Mouse (Mus musculus) heart, embryonic 11.5 days (tissue): Measurements from ENCODE around the gene Cspg4. TPM values are rescaled to one million over a fixed set of nuclear protein-coding genes. Genes with fewer than 3 reads are reported as not detected.
"Not testable (repeated sequence)": the region's sequence is repeated elsewhere in the genome, so short reads cannot be mapped to it uniquely, and the experiment has no call there.

Experiments
- ATAC-seq: fragments of 200-750 bp; cut with Nextera tagmentation; replicated peaks from 2 replicates; pipeline ENCODE4 v1.8.0; 2017; ENCODE audit warnings: moderate library complexity; ENCODE audit not compliant: insufficient number of reproducible peaks, low FRiP score, low TSS enrichment
- H3K27ac ChIP-seq: fragments of 300-500 bp; sonication (generic); 2 replicates; pipeline ENCODE4 v1.5.1; 2014; ENCODE audit warnings: mild to moderate bottlenecking, low read depth, low read length
- H3K27me3 ChIP-seq: fragments of 300-500 bp; sonication (generic); 2 replicates; pipeline ENCODE4 v1.6.1; 2014; ENCODE audit warnings: mild to moderate bottlenecking, low read length, mixed read lengths; ENCODE audit not compliant: control insufficient read depth, insufficient read depth
- H3K36me3 ChIP-seq: fragments of 300-500 bp; sonication (generic); 2 replicates; pipeline ENCODE4 v1.6.1; 2014; ENCODE audit warnings: mild to moderate bottlenecking, low read length, moderate library complexity, mixed read lengths; ENCODE audit not compliant: control insufficient read depth, insufficient read depth
- H3K4me1 ChIP-seq: fragments of 300-500 bp; sonication (generic); 2 replicates; pipeline ENCODE4 v1.6.1; 2014; ENCODE audit warnings: low read length; ENCODE audit not compliant: control insufficient read depth, insufficient read depth
- H3K4me2 ChIP-seq: fragments of 300-500 bp; sonication (generic); 2 replicates; pipeline ENCODE4 v1.6.1; 2014; ENCODE audit warnings: mild to moderate bottlenecking, moderate library complexity
- H3K4me3 ChIP-seq: fragments of 300-500 bp; sonication (generic); 2 replicates; pipeline ENCODE4 v1.5.1; 2014; ENCODE audit warnings: low read depth, low read length
- H3K9ac ChIP-seq: fragments of 300-500 bp; sonication (generic); 2 replicates; pipeline ENCODE4 v1.6.1; 2014; ENCODE audit warnings: mild to moderate bottlenecking, low read depth, low read length, moderate library complexity
- H3K9me3 ChIP-seq: fragments of 300-500 bp; sonication (generic); replicated peaks from 2 replicates; pipeline ENCODE4 v1.6.1; 2016; ENCODE audit warnings: low read length; ENCODE audit not compliant: control insufficient read depth
- WGBS: fragments of 180-500 bp; shearing (Covaris S2); extraction: QIAGEN DNeasy Blood & Tissue Kit; methylation state at CpG from one replicate; pipeline ENCODE4 v1.1.7; 2014; ENCODE audit not compliant: insufficient replicate concordance; 5-methylcytosine and 5-hydroxymethylcytosine counted together
- polyA plus RNA-seq: library from polyadenylated mRNA; unstranded; fragments of >200 nt; fragmentation: Nextera tagmentation; extraction: Ambion mirVana; gene quantifications from 2 replicates; pipeline ENCODE4 v1.2.1, GENCODE M21; 2014

Cspg4 gene
- polyA plus RNA-seq, 1 experiment from 2014 or later, result 18.6 TPM

- ATAC-seq, result no peak
- no peak overlapping the region for H3K9ac ChIP-seq
- no peaks in the 10 kb centered on the region for H3K27me3 ChIP-seq
- H3K9me3 ChIP-seq, result no peaks in the 10 kb centered on the region
- H3K4me2 ChIP-seq, result no peak overlapping the region
- H3K27ac ChIP-seq, result no peak overlapping the region
- 0 out of 2 replicates have a peak, but pooled peaks cover 4% of the 10 kb centered on the region for H3K36me3 ChIP-seq
- no peak overlapping the region for H3K4me3 ChIP-seq
- peaks cover 2% of the 10 kb centered on the region; the same call in 1 of the 2 replicates for H3K4me1 ChIP-seq
These were observed 35.2 kb downstream of the Cspg4 start for GRCm38 (mm10) chr9:56900060-56900459.

DNA sequence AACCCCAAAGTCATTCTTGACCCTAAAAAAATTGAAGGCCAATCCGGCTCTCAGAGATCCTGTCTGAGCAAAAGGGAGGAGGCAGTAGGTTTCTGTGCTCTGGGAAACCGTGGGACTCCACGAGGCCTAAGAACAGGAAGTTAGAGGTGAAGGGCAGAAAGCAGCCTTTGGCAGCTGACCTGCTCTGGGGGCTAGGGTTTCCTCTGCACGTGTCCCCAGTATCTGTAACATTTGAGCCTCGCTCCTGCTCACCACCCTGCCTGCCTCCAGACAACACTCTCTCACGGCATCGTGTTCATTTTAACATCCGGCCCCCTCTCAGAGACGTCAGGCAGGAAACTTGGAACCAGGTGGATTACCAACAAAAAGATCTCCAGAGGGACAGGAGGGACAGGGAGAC lies 35.7 kb downstream of the Cspg4 start:
- no peak for ATAC-seq
- Histone ChIP-seq H3K4me2 (no peak overlapping the region), H3K4me1 (peaks cover 2% of the 10 kb centered on the region; the same call in 1 of the 2 replicates), H3K27ac (no peak overlapping the region), H3K4me3 (no peak overlapping the region), H3K9me3 (no peaks in the 10 kb centered on the region), H3K27me3 (no peaks in the 10 kb centered on the region), H3K36me3 (0 out of 2 replicates have a peak, but pooled peaks cover 4% of the 10 kb centered on the region), H3K9ac (no peak overlapping the region)
- WGBS, result 39% methylated on average over 9 of the region's 9 CpGs

DNA sequence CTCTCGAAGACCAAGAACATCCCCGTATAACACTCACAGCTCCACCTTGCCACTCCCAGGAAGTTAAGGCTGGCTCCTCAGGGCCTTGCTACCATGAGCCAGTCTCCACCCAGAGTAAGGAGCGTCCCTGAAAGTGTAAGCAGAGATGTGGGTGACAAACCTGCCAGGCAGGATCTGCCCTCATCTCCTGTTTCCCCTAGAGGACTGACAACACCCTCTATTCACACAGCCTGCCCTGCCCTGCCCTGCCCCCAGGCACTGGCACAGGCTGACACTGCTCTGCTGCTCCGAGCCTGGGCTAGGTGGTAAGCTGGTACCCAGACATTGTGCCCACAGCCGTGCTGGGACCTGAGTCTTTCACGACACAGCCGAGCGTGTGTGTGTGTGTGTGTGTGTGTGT lies 36.4 kb downstream of the Cspg4 start:
- no peaks in the 10 kb centered on the region for H3K27me3 ChIP-seq
- no peak overlapping the region for H3K4me3 ChIP-seq
- H3K4me1 ChIP-seq, result peaks cover 2% of the 10 kb centered on the region; the same call in 1 of the 2 replicates
- no peak overlapping the region for H3K4me2 ChIP-seq
- ATAC-seq, result 0 out of 2 replicates have a peak, but pooled peaks have one; percentile 28
- WGBS, result 58% methylated on average over 8 of the region's 8 CpGs
- H3K36me3 ChIP-seq, result 0 out of 2 replicates have a peak, but pooled peaks cover 4% of the 10 kb centered on the region
- H3K9ac ChIP-seq, result no peak overlapping the region
- H3K9me3 ChIP-seq, result no peaks in the 10 kb centered on the region
- no peak overlapping the region for H3K27ac ChIP-seq

GRCm38 (mm10) chr9:56903662-56904061 lies 38.8 kb downstream of the Cspg4 start:
- no peak overlapping the region for H3K4me3 ChIP-seq
- 73% methylated on average over 3 of the region's 3 CpGs for WGBS
- peaks cover 2% of the 10 kb centered on the region; the same call in 1 of the 2 replicates for H3K4me1 ChIP-seq
- H3K9me3 ChIP-seq, result no peaks in the 10 kb centered on the region
- H3K27ac ChIP-seq, result no peak overlapping the region
- no peaks in the 10 kb centered on the region for H3K27me3 ChIP-seq
- no peak overlapping the region for H3K9ac ChIP-seq
- no peak for ATAC-seq
- H3K4me2 ChIP-seq, result no peak overlapping the region
- H3K36me3 ChIP-seq, result no peaks in the 10 kb centered on the region

DNA sequence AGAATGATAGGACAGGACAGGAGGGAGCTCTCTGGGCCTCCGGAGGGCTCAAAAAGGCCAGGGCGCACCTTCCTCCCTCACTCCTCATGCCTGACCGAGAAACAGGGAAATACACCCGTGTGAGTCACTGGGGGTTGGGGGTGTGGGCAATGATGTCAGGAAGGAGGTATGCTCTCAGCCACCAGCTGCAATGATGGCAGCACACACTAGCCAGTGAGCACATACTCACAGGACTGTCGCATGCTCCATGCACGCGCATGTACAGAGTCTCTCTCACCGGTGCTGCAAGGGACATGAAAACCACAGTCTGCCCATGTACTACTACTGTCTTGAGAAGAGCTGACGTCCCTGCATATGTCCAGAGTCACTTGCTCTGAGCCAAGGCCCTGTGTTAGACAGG lies 42.7 kb downstream of the Cspg4 start:
- 58% methylated on average over 9 of the region's 9 CpGs for WGBS
- H3K4me1 ChIP-seq, result no peaks in the 10 kb centered on the region
- no peaks in the 10 kb centered on the region for H3K27me3 ChIP-seq
- no peak overlapping the region for H3K4me2 ChIP-seq
- no peaks in the 10 kb centered on the region for H3K9me3 ChIP-seq
- ATAC-seq, result no peak
- no peak overlapping the region for H3K27ac ChIP-seq
- no peaks in the 10 kb centered on the region for H3K36me3 ChIP-seq
- no peak overlapping the region for H3K4me3 ChIP-seq
- H3K9ac ChIP-seq, result no peak overlapping the region

GRCm38 (mm10) chr9:56909991-56910390 lies 45.2 kb downstream of the Cspg4 start:
- not testable (repeated sequence) for H3K9me3 ChIP-seq, H3K27ac ChIP-seq, H3K4me3 ChIP-seq, H3K9ac ChIP-seq, H3K4me1 ChIP-seq, ATAC-seq, H3K27me3 ChIP-seq, H3K4me2 ChIP-seq, H3K36me3 ChIP-seq
- WGBS, result 36% methylated on average over 4 of the region's 4 CpGs

DNA sequence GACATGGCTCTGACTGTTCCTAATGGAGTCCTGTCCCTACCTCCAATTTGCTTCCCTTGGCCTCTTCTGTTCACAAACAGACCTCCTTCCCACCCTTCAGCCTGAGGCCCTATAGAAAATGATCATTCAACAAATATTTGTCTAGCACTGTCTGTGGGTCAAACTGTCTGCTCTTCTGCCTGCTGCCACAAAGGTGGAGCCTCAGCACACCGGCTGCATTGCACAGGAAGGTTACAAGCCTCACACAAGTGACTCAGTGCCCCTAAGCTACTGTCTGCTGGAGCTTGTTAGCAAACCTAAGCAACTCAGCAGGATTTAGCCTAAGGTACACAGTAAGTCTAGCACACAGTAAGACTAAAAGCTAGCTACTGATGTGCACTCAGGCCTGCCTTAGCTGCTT lies 46.2 kb downstream of the Cspg4 start:
- Histone ChIP-seq H3K9ac (no peak overlapping the region), H3K27ac (no peak overlapping the region), H3K9me3 (no peaks in the 10 kb centered on the region), H3K4me3 (no peak overlapping the region), H3K27me3 (no peaks in the 10 kb centered on the region), H3K36me3 (peaks cover 6% of the 10 kb centered on the region; the same call in 1 of the 2 replicates), H3K4me2 (no peak overlapping the region), H3K4me1 (no peaks in the 10 kb centered on the region)
- no peak for ATAC-seq
- 58% methylated on average over 1 of the region's 1 CpGs for WGBS

DNA sequence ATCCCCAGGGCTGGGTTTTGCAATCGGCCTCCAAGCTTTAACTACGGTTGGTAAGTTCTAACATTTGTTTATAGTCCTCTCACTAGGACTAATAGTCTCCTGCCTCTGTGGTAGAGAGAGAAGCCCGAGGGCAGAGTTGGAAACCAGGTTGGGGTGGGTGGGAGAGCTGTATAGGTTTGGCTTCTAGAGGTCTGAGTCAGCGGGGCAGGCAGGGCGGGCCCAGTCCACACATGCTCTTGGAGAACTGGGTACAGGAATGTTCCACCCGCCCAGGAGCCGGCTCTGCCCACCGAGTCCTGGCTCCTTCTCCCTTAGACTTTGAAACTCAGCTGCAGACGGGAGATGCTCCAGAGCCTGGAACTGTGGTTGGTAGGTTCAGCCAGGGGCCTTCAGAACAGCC lies 49.2 kb downstream of the Cspg4 start:
- no peaks in the 10 kb centered on the region for H3K27me3 ChIP-seq
- peaks cover 28% of the 10 kb centered on the region for H3K36me3 ChIP-seq
- no peak overlapping the region for H3K4me2 ChIP-seq
- ATAC-seq, result no peak
- WGBS, result 79% methylated on average over 9 of the region's 9 CpGs
- H3K9me3 ChIP-seq, result no peaks in the 10 kb centered on the region
- H3K4me3 ChIP-seq, result no peak overlapping the region
- H3K4me1 ChIP-seq, result no peaks in the 10 kb centered on the region
- no peak overlapping the region for H3K27ac ChIP-seq
- no peak overlapping the region for H3K9ac ChIP-seq

DNA sequence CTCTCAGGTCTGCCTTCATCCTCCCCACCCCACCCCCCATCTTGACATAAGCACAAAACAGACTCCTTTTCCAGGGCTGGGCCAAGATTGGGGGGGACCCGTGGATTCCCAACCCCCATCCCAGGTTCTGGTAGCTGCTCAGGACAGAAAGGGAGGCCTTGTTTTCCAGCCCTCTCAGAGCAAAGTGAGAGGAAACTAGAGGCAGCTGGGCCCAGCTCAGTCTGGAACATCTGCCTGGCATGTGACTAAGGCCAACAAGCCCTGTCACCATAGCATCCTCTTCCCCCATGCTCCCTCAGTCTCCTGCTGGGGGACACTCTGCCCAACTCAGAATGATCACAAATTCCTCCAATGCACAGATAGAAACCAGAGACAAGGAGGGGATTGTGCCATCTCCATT lies 50.3 kb downstream of the Cspg4 start:
- Histone ChIP-seq H3K4me1 (no peaks in the 10 kb centered on the region), H3K4me2 (no peak overlapping the region), H3K36me3 (peaks cover 28% of the 10 kb centered on the region), H3K4me3 (no peak overlapping the region), H3K9ac (no peak overlapping the region), H3K9me3 (no peaks in the 10 kb centered on the region), H3K27ac (no peak overlapping the region), H3K27me3 (no peaks in the 10 kb centered on the region)
- no peak for ATAC-seq
- WGBS, result 75% methylated on average over 1 of the region's 1 CpGs
